11 mouse cellular contexts compared by ENCODE assay signal in the genomic region with DNA sequence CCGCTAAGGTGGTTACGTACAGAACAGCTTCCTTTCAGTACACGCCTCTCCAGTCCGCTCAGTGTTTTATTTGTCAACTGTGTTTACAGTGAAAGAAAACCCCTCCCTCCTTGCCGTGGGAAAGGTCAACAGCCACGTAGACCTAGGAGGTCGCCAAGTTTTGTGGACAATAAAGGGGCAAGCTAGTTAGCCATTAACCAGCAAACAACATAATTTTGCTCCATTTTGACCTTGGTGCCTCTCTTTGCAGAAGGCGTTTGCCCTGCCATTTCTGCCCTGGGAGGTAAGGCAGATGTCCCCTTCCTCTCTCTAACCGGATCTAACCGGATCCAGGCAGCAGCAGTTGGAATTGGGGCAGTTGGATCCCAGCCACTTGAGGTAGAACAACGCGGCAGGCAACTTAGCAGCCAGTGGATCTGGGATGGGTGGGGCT. TPM values are rescaled to one million over a fixed set of nuclear protein-coding genes. Genes with fewer than 3 reads are reported as not detected.
DNase-seq lines count a peak whose midpoint lies in the region; ATAC-seq lines count a peak whose summit lies in the region.
"Had no signal": no experiment of that assay in that cellular context is flagged by ENCODE, and none has a peak within 500 bp of the region (broad histone marks: within the 10 kb centered on the region; RNA-seq: fewer than 3 reads in every experiment).

No protein-coding gene starts in this region.

- H3K36me3 ChIP-seq in intestine, embryonic 14.5 days (ENCODE audit: control insufficient read depth, insufficient read depth, low read length) = no peaks in the 10 kb centered on the region
- no peaks in the 10 kb centered on the region for H3K36me3 ChIP-seq in liver, embryonic 16.5 days (ENCODE audit: control insufficient read depth, insufficient read depth)
- no peaks in the 10 kb centered on the region for H3K36me3 ChIP-seq in forebrain, embryonic 14.5 days (ENCODE audit: control insufficient read depth, insufficient read depth, low read length)
- H3K36me3 ChIP-seq: heart, embryonic 10.5 days; hindbrain, embryonic 13.5 days; limb, embryonic 13.5 days had no signal

- intact Hi-C loops in left cerebral cortex, postnatal 14 days (cut with DNase I) = no loop called here

- no peak overlapping the region for H3K27ac ChIP-seq in intestine, embryonic 14.5 days (ENCODE audit: low read depth)
- H3K27ac ChIP-seq in liver, embryonic 16.5 days (ENCODE audit: low read length) = peak overlapping the region; percentile 58
- H3K27ac ChIP-seq in forebrain, embryonic 14.5 days (ENCODE audit: low read depth, low read length) = no peak overlapping the region
- H3K27ac ChIP-seq: heart, embryonic 10.5 days; hindbrain, embryonic 13.5 days; limb, embryonic 13.5 days had no signal

- H3K4me2 ChIP-seq in intestine, embryonic 14.5 days (ENCODE audit: low read length) = no peak overlapping the region
- H3K4me2 ChIP-seq in liver, embryonic 16.5 days (ENCODE audit: low read depth, low read length) = peak overlapping the region; percentile 42; the same call in 1 of the 2 replicates
- H3K4me2 ChIP-seq in forebrain, embryonic 14.5 days (ENCODE audit: low read length) = no peak overlapping the region
- H3K4me2 ChIP-seq: hindbrain, embryonic 13.5 days; limb, embryonic 13.5 days had no signal

- ATAC-seq in intestine, embryonic 14.5 days (replicated peaks; ENCODE audit: low FRiP score, low TSS enrichment, low read depth) = peak; percentile 52
- peak; percentile 92 for ATAC-seq in liver, embryonic 16.5 days (ENCODE audit: low read depth)
- ATAC-seq in forebrain, embryonic 14.5 days = no peak

- peak; percentile 91 for DNase-seq in ES-CJ7 (ENCODE audit: low read depth, low spot score)
- no peak for DNase-seq in intestine, embryonic 14.5 days (ENCODE audit: low spot score)
- peak; percentile 87 for DNase-seq in kidney, postnatal 14 days
- DNase-seq in forebrain, embryonic 14.5 days (ENCODE audit: low spot score) = no peak
- DNase-seq in left cerebral cortex, adult 8-10 months (ENCODE audit: low spot score in 2 of 2) = no peak
- no peak for DNase-seq in left cerebral cortex, postnatal 14 days (ENCODE audit: low spot score in 2 of 2)
- DNase-seq: cerebellum, adult 18-20 months had no signal

- no peak overlapping the region for H3K9ac ChIP-seq in intestine, embryonic 14.5 days (ENCODE audit: low read length)
- H3K9ac ChIP-seq in liver, embryonic 16.5 days (ENCODE audit: low read depth, low read length) = no peak overlapping the region
- H3K9ac ChIP-seq in forebrain, embryonic 14.5 days (ENCODE audit: low read length) = no peak overlapping the region
- H3K9ac ChIP-seq: hindbrain, embryonic 13.5 days; limb, embryonic 13.5 days had no signal

- H3K9me3 ChIP-seq in intestine, embryonic 14.5 days (ENCODE audit: control insufficient read depth, low read length) = no peaks in the 10 kb centered on the region
- no peaks in the 10 kb centered on the region for H3K9me3 ChIP-seq in liver, embryonic 16.5 days (replicated peaks; ENCODE audit: control insufficient read depth, low read length)
- no peaks in the 10 kb centered on the region for H3K9me3 ChIP-seq in forebrain, embryonic 14.5 days (replicated peaks; ENCODE audit: control insufficient read depth, low read length)
- H3K9me3 ChIP-seq: heart, embryonic 10.5 days; hindbrain, embryonic 13.5 days had no signal

- 68% methylated on average over 12 of the region's 12 CpGs for WGBS in intestine, embryonic 14.5 days
- WGBS in liver, embryonic 16.5 days (ENCODE audit: insufficient replicate concordance) = 64% methylated on average over 12 of the region's 12 CpGs
- WGBS in forebrain, embryonic 14.5 days = 89% methylated on average over 12 of the region's 12 CpGs

- H3K27me3 ChIP-seq in intestine, embryonic 14.5 days (replicated peaks; ENCODE audit: control insufficient read depth, insufficient read depth, low read length) = no peaks in the 10 kb centered on the region
- H3K27me3 ChIP-seq in liver, embryonic 16.5 days (ENCODE audit: control insufficient read depth, insufficient read depth, low read depth, low read length) = no peaks in the 10 kb centered on the region
- H3K27me3 ChIP-seq in forebrain, embryonic 14.5 days (replicated peaks; ENCODE audit: control insufficient read depth, insufficient read depth, low read length) = no peaks in the 10 kb centered on the region
- H3K27me3 ChIP-seq: hindbrain, embryonic 13.5 days; limb, embryonic 13.5 days had no signal

- no peaks in the 10 kb centered on the region for H3K4me1 ChIP-seq in intestine, embryonic 14.5 days (replicated peaks; ENCODE audit: control insufficient read depth, insufficient read depth, low read length)
- H3K4me1 ChIP-seq in liver, embryonic 16.5 days (ENCODE audit: control insufficient read depth, low read depth, low read length) = no peaks in the 10 kb centered on the region
- no peaks in the 10 kb centered on the region for H3K4me1 ChIP-seq in forebrain, embryonic 14.5 days (ENCODE audit: control insufficient read depth, insufficient read depth, low read length)
- H3K4me1 ChIP-seq: heart, embryonic 10.5 days; hindbrain, embryonic 13.5 days had no signal

- H3K4me3 ChIP-seq in intestine, embryonic 14.5 days (ENCODE audit: low read depth, low read length) = no peak overlapping the region
- H3K4me3 ChIP-seq in liver, embryonic 16.5 days (ENCODE audit: low read depth, low read length) = peak overlapping the region; percentile 31
- no peak overlapping the region for H3K4me3 ChIP-seq in forebrain, embryonic 14.5 days (ENCODE audit: low read depth, low read length)
- H3K4me3 ChIP-seq: heart, embryonic 10.5 days; hindbrain, embryonic 13.5 days; limb, embryonic 13.5 days had no signal

RNA-seq across cellular contexts. Expression of gene Dnah6, which starts 10.7 kb away (rescaled TPM):
- 0.05 and 0.07 TPM in 2 replicates for polyA plus RNA-seq in intestine, embryonic 14.5 days (2014; fragmentation: Nextera tagmentation; extraction: Ambion mirVana)
- polyA plus RNA-seq in liver, embryonic 16.5 days (2015; fragmentation: Nextera tagmentation; extraction: Ambion mirVana) = 0.04 and 0.05 TPM in 2 replicates
- polyA plus RNA-seq in forebrain, embryonic 14.5 days (2014; fragmentation: Nextera tagmentation; extraction: Ambion mirVana) = 0.34 and 0.42 TPM in 2 replicates
- total RNA-seq in left cerebral cortex, adult 8-10 months (2022) = 1 to 10 TPM in 2 of 4 experiments, under 1 TPM in 2; 0.68 to 1.3 (median 1.00) TPM
- under 1 TPM; 0.66 TPM for total RNA-seq in left cerebral cortex, postnatal 14 days (2021)

RNA-seq across cellular contexts. Expression of gene Suclg1, which starts 16.0 kb away (rescaled TPM):
- 226 and 235 TPM in 2 replicates for polyA plus RNA-seq in intestine, embryonic 14.5 days (2014; fragmentation: Nextera tagmentation; extraction: Ambion mirVana)
- 147 and 149 TPM in 2 replicates for polyA plus RNA-seq in liver, embryonic 16.5 days (2015; fragmentation: Nextera tagmentation; extraction: Ambion mirVana)
- 163 and 179 TPM in 2 replicates for polyA plus RNA-seq in forebrain, embryonic 14.5 days (2014; fragmentation: Nextera tagmentation; extraction: Ambion mirVana)
- 100 to 1,000 TPM; 114 to 134 (median 127) TPM for total RNA-seq in left cerebral cortex, adult 8-10 months (2022)
- 100 to 1,000 TPM; 106 to 124 TPM for total RNA-seq in left cerebral cortex, postnatal 14 days (2021)

Comparison
In these comparisons a context has a peak if more than half of its experiments do, and no peak if none do; other contexts are left out.
1. DNase-seq: peak in ES-CJ7 (single experiment) and kidney, postnatal 14 days (single experiment); none in intestine, embryonic 14.5 days (single experiment), forebrain, embryonic 14.5 days (single experiment), left cerebral cortex, adult 8-10 months (0 of 2) and left cerebral cortex, postnatal 14 days (0 of 2).